Mouse (Mus musculus): Measurements from ENCODE around the gene Dpy19l1.

Gene Dpy19l1

DNA sequence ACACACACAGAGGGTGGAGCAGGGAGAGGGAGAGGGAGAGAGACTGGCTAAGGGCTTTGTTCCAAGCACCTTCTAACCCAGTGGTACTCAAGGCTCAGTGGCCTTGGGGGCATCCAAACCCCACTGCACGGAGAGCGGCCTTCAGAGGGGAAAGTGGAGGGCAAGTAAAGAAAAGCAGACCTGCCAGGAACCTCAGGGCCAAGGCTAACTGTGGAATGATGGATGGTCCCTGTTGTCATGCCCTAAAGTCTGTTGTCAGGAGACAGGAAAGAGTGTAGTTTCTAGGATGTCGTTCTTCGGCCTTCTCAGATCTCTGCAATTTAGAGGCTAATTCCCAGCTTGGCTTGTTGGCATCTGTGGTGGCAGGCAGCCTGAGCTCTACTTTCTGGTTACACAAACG, 32.8 kb downstream of the Dpy19l1 start:
- no peak for DNase-seq (ENCODE audit: extremely low spot score)

DNA sequence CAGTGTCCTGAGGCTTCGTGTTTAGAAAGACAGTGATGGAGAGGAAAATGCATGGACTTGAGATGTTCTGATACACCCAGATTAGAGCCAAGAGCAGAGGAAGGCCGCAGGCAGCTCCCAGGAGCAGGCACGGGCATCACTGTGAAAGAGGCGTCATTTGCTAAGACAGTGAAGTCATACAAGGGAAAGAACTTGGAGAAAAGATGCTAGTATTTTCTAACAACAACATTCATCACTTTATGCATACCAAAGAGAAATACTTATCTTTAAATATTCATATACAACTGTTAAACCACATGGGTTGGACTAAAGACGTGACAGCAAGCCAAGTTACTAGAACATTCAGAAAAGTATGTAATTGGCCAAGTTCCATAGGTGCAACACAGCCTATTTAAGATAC, 35.8 kb downstream of the Dpy19l1 start:
- DNase-seq (ENCODE audit: extremely low spot score): no peak

DNA sequence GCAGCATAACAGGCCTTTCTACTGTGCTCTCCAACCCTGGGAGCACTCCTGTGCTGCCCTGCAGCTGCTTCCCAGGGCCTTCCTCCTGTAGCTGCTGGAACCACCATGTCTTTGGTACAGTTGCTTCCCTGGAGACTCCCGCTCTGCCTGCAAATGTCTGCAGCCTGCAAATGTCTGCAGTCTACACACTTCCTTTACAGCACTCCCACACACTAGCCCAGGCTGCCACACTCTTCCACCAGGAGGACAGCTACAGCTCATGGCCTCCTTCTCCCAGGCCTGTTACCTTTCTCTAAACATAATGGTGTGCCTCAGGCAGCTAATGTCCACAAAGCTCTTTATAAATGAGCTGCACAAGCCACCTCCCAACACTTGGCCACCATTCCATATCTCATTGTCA, 36.3 kb downstream of the Dpy19l1 start:
- DNase-seq (ENCODE audit: extremely low spot score): no peak

DNA sequence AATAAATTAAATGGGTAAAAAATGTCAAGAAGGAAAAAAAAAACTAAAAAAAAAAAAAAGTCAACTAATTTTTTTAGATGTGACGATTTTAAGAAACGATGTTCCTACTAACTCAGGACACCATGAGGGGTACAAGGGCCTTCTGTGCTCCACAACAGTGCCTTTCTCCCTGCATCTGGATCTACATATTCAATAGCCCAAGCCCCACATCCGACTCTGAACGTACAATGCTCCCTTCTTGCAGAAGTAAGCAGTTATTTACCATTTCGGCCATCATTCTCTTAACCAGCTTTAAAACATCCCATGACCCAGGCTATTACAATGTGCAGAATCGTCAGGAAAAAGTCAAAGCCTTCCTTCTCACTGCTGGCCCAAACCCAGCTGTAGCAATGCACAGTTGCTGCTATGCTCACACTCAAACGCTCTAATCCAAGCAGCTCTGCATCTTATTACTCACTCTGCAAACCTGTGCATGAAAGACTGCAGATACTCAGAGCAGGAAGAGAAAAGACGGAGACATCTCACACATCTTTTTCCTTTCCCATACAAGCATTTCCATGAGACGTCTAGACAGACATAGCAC, 41.5 kb downstream of the Dpy19l1 start:
- no peak for DNase-seq (ENCODE audit: extremely low spot score)

DNA sequence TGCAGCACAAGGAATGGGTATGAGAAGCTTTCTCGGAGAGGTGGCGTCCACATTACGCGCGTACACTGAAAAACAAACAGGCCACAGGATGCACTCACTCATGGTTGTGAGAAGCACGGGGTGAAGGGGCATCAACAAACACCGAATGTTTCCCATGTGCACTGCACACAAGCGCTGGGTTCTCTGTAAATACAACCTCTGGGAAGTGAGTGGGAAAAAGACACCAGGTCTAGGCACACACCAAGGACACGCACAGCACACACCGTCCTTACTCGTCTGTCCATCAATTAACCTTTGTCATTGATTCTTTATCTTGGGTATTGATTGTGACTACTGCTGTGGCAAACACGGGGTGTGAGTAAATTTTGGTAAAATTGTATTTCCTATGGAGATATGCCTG, 49.1 kb downstream of the Dpy19l1 start:
- no peak for DNase-seq (ENCODE audit: extremely low spot score)

DNA sequence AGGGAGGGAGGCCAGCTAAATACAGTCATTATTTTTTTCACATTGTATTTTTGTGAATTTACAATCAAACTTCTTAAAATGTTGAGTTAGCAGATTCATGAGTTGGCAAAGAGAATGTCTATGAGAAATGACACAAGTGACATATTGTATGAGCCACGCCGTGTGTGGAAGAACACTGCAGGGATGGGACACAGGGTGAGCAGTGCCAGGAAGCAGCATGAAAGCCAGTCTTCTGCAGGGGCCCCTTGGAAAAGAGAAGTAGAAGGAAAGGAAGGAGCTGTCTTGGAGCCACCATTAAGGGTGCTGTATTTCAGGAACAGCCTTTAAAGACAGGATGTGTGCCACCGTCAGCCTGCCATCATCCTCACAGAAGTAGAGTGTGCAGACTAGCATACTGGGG, 52.0 kb downstream of the Dpy19l1 start:
- DNase-seq (ENCODE audit: extremely low spot score): no peak

DNA sequence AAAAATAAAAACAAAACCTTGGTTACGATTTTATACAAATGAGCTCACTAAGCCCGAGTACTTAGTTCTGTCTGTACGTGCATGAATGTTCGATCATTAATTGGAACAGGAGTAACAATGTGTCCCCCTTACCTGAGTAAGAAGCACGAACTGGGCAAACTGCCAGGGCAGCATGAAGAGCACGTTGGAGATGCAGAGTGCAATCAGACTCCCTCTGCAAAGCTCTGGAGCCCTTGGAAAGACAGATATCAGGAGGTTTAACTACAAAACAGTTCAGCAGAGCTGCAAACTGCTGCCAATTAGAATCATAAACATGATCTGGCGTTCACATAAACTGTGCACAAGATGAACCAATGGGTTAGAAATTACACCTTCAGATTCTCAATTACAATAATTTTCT, 52.4 kb downstream of the Dpy19l1 start:
- DNase-seq (ENCODE audit: extremely low spot score): no peak

DNA sequence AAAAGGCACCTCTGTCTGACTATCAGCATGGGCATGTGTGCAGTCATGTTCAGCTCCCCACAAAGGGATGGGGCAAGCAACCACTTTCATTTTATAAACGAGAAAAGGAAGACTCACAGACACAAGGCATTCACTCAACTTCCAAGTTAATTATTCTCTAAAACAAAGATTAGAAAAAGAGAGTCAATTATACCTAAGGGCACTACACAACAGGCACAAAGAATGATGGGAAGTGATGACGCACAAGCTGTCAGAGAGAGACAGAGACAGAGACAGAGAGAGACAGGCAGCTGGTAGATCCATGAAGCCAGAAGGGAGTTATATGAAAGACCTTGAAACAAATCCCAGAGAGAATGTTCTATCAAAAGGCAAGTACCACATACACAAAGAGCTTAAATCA, 68.0 kb downstream of the Dpy19l1 start:
- no peak for DNase-seq (ENCODE audit: extremely low spot score)

DNA sequence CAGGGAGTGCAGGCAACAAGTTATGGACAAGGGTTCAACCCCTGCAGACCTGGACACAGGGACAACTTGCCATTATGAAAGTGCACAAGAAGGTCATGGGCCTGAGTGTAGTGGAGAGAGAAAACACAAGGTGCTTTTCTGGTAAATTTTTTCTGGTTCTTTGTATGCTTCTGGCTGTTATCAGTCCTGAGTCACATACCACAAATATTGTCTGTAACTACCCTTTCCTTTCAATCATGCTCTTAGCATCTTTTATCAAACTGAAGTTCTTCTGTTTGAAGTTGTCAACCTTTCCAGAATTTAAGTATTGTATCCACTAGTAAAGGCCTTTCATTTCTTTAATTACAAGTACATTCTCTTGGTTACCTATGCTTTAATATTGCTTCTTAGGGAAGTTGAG, 73.2 kb downstream of the Dpy19l1 start:
- no peak for DNase-seq (ENCODE audit: extremely low spot score)

DNA sequence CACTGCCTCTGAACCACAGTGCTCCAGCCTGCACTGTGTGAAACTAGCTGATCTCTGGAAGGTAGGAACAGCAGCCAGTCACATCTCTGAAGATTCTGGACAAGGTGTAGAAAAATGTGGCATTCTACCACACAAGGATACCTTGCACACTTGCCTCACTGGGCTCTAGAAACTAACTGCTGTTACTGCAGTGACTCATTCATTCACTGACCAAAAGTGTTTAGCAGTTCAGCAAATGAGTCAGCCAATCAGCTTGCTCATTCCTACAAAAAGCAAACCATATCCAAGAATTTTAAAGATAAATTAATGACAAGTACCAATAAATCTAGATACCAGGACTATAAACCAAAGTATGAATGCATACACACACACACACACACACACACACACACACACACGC, 77.3 kb downstream of the Dpy19l1 start:
- no peak for DNase-seq (ENCODE audit: extremely low spot score)

DNA sequence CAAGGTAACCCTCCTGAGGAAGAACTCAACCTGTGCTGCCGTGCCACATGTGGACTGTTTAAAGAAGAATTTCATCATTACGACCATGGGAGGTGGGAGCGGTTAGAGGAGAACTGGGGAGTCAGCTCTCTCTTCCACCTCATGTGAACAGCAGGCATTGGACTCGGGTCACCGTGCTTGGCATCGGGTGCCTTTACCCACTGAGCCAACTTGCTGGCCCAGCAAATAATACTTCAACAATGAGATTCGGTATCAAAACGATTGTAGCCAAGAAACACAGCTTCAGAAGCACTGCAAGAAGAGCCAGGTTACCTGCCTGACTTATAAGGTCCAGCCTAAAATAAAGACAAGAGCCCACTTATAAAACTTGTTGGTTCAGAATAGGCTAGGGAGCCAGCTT, 79.7 kb downstream of the Dpy19l1 start:
- DNase-seq (ENCODE audit: extremely low spot score): no peak

DNA sequence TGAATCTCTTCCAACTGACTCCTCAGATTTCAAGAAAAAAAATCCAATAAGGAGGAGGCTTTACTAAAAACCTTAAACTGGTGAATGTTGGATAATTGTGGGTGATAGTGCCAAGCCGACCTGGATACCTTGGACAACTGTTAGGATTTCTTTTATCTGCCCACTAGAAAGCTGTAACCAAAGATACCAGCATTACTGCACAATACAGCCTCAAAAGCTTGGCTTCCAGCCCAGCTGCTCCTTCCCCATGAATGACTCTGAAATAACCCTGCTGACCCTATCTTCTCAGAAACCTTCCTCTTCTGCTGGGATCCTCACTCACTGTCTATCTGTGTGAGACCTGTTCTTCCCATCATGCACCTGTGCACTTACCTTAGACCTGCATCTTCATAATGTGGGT, 81.1 kb downstream of the Dpy19l1 start:
- no peak for DNase-seq (ENCODE audit: extremely low spot score)

DNA sequence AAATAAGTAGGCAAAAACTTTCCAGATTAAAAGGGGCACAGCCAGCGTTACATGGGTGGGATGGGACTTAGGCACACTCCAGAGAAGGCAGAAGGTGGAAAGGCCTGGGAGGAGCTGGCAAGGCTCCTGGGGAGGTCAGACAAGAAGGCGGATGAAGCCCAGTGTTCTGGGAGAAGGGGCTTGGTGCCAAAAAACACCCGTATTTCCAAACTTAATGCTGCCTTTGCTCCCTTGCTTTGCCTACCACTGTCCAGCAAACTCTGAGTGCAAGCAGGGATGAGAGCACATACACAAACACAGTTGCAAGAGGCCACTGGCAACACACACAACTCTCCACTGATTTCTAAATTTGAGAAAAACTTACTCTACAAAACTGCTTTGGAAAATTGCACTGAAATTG, 81.7 kb downstream of the Dpy19l1 start:
- no peak for DNase-seq (ENCODE audit: extremely low spot score)

DNA sequence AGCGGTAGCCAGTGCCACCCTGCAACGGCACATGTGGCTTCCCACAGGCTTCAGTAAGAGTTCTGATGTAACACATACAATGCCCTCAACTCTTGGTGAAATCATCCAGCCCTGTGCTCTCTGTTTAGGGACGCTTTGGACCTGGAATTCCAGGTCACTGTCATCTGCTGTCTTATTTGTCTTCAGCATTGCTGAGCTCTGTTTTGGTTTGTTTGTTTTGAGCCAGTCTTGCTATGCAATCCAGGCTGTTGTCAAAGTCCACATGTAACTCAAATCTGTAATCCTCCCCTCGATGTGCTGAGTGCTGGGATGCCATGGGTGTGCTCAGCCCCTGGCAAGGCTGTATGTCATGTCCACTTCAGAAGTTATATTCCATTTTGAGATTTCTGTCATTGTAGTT, 82.8 kb downstream of the Dpy19l1 start:
- DNase-seq (ENCODE audit: extremely low spot score): no peak

DNA sequence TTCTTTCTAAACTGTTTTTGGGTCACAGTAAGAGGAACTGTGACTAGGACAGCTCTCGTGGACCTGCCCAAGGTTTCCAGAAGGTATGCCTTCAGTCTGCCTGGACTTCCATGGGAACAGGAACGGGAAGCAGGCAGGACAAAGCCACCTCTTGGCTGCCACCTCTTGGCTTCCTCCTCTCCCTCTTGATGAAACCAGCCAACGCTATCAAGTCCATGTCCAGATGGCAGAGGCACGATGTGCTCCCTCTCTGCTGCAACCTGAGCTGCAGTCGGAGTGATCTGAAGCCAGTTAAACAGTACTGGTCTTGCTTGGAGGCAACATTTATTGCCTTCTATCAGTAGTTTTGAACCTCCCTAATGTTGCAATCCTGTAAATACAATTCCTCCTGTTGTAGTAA, 84.7 kb downstream of the Dpy19l1 start:
- DNase-seq (ENCODE audit: extremely low spot score): no peak

DNA sequence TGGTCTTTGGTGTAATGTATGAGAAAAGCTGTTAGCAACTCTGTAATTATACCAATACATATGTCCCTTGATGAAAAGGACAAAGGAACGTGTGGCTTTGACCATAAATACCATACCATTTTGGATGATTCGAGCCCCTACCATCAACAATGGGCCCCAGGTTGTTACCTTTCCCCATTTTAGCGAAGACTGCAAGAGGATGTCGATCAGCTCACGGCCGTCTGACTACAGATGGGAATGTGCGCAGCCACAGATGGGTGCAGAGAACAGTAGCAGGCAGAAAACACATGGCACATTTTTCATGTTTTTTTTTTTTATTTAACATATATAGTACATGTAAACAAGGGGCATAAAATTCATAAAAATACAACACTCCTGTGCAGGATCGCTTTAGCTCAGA, 91.5 kb downstream of the Dpy19l1 start:
- DNase-seq (ENCODE audit: extremely low spot score): no peak

DNA sequence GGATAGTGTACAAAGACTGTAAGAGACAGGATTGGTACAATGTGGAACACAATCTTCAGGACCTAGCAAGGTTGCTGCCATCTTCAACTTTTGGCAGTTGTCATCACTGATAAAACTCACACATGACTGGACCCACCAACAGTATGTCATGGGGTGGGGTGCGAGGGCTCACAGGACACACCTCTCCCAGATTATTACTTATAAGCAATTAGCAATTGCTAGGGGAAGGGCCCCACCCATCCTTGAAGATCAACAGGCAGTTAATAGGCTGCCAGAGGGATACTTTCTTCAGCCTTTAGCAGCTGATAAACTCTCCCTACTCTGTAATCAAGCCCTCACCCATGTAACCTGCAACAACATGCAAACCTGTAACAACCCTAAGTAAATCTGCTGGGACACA, 92.5 kb downstream of the Dpy19l1 start:
- DNase-seq (ENCODE audit: extremely low spot score): no peak

DNA sequence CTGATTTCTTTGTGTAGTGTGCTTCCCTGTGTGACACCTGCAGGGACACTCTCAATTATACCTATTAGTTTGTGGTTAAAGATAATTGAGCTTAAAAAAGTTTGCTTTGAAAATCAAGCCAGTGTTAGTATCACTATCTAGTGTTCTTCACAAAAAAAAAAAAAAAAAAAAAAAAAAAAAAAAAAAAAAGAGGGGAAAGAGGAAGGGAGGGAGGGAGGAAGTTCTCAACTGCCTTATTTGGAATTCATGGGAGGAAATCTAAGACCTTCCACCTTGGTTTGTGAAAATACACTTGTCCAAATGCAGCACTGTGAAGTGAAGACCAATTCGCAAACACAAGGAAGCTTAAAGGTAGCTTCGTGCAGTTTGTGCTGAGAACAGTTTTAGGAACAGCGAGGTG, 94.9 kb downstream of the Dpy19l1 start:
- no peak for DNase-seq (ENCODE audit: extremely low spot score)

DNA sequence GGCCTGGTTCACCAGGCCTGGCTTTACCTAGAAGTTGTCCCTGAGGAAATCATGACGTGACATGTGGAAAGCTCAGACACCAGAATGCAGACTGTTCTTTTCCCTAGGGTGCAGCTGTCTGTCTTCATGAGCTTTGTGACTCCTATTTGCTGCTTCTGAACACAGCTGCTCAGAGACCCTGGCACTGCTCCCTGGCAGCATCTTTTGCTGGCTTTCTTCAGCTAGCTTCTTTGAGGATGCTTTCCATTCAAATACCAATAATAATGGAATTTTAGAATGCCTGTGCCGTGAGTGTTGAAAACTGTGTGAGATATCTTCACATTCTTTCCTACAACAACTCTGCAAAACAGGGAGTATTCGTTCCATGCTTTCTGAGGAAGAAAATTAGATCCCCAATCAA, 108.8 kb downstream of the Dpy19l1 start:
- DNase-seq (ENCODE audit: extremely low spot score): no peak

DNA sequence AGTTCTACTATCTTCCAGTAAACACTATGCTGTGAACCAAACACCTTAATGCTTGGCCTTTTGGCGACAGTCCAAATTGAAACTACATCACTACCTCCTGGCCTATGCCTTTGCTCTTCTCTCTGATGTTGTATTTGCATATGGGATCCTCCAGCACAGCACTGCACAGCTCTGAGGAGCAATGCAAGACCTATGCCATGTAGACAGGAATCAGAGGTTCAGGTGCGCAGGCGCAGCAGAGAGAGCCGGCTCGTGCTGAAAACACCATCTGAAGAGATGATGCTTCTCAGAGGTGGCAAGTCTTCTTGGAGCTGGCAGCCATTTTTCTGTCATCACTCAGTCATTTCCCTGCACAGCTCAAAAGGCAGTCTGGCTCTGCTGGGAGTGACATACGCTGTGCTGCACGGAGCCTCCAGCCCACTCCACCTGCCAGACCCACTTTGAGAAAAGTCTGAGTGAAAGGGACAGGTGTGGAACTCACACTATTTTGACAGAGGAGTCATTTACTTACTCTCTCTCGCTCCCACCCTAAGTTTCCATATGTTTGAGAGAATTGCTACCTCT, 112.1 kb downstream of the Dpy19l1 start:
- DNase-seq (ENCODE audit: extremely low spot score): no peak

DNA sequence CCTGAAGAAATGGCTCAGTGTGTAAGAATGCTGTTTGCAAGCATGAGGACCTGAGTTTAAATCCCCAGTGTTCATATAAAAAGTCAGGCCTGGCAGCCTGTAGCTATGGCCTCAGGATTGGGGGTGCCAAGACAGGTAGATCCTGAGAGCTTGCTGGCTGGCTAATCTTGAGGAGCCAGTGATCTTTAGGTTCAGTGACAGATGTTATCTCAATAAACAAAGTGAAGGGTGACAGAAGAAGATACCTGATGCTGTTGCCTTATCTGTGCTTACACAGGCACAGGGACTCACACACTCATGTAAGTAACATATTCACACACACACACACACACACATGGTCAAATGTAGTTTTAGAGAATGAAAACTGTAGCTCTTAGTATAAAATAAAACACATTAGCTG, 115.7 kb downstream of the Dpy19l1 start:
- DNase-seq (ENCODE audit: extremely low spot score): no peak

DNA sequence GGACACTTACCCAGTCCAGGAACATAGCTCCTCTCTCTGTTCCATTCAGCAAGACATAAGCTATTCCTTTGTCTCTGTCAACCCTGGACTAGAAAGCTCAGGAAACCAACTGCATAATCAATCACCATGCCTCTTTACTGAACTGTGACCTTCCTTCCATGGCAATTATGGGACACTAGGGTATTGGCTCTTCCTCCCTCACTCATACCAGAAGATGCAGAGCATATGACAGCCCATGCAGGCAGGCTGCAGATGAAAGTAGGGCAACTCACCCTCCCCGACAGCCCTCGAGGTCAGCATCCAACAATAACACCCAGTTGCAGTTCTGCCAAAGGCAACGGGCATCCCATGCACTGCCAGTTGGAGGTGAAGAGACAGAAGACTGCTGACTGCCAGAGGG, 123.6 kb downstream of the Dpy19l1 start:
- DNase-seq (ENCODE audit: extremely low spot score): peak; percentile 30

DNA sequence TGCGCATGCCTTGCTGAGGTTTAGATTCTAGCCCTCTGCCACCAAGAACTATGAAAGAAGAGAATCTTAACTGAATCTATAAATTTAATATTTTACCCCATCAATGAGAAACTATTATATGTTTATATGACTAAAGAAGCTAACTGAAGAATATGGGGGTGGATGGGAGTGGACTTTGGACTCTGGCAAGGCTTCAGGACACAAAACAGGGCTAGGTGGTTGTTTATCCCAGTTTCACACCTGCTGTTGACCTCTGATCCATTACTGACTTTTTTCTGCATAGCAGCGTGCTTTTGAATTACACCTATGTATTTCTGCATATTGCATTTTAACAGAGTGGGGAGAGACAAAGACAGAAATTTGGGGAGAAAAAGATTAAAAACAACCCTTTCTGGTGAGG, 124.1 kb downstream of the Dpy19l1 start:
- DNase-seq (ENCODE audit: extremely low spot score): no peak
